Mouse (Mus musculus) erythroblast, embryonic 14.5 days (primary cell): ENCODE results near the gene Lhx4. TPM values are rescaled to one million over a fixed set of nuclear protein-coding genes. Genes with fewer than 3 reads are reported as not detected.

Source experiments
- H3K27me3 ChIP-seq: 2 replicates; pipeline ENCODE4 v1.6.1; 2012; ENCODE audit warnings: inconsistent platforms; ENCODE audit not compliant: control insufficient read depth
- H3K36me3 ChIP-seq: 2 replicates; pipeline ENCODE4 v1.6.1; 2012; ENCODE audit warnings: mild to moderate bottlenecking, inconsistent platforms; ENCODE audit not compliant: control insufficient read depth
- H3K4me1 ChIP-seq: 2 replicates; pipeline ENCODE4 v1.6.1; 2012; ENCODE audit warnings: inconsistent platforms; ENCODE audit not compliant: control insufficient read depth
- H3K4me3 ChIP-seq: replicated peaks from 2 replicates; pipeline ENCODE3; 2012; ENCODE audit warnings: moderate library complexity, mild to moderate bottlenecking, inconsistent platforms
- H3K9me3 ChIP-seq: 2 replicates; pipeline ENCODE4 v1.6.1; 2012; ENCODE audit warnings: low read length, inconsistent platforms, mixed read lengths; ENCODE audit not compliant: control insufficient read depth
- GATA1 ChIP-seq: IDR thresholded peaks from 2 replicates; pipeline ENCODE4 v1.6.1; 2012; ENCODE audit warnings: low read length, inconsistent platforms, mixed read lengths
- TAL1 ChIP-seq: IDR thresholded peaks from 3 replicates; pipeline ENCODE4 v1.6.1; 2012; ENCODE audit warnings: low read length, inconsistent platforms, mixed read lengths
- polyA plus RNA-seq: library from polyadenylated mRNA; stranded (reverse); fragments of >175 nt; gene quantifications from 2 replicates; pipeline ENCODE4 v1.2.3, GENCODE M21; 2012

Lhx4 gene
- polyA plus RNA-seq, 1 experiment, result not detected

- Histone ChIP-seq H3K36me3 (no peaks in the 10 kb centered on the region), H3K4me1 (no peaks in the 10 kb centered on the region), H3K9me3 (no peaks in the 10 kb centered on the region), H3K27me3 (peaks cover 3% of the 10 kb centered on the region), H3K4me3 (no peak overlapping the region)
- TF ChIP-seq GATA1 (no peak), TAL1 (no peak)
Measured at GRCm38 (mm10) chr1:155715366-155715765, 36.1 kb downstream of the Lhx4 start.

DNA sequence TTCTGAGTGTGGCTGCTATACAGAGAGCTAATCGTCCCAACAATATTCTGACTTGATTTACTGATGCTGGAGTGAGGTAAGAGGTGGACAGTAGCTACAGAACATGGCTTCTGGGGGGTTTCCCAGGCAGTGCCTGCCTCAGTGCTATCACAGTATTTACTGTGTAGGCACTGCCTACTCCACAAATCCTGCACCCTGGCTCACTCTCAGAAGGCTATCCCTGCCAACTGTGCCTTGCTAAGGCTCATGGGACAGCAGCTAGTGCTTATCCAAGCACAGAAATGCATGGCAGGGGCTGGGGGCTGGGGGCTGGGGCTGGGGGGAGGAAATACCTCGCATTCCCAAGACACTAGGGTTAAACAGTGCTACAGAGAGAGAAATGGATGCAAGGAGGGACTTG, 38.2 kb downstream of the Lhx4 start:
- TF ChIP-seq GATA1, result no peak
- no peak for TF ChIP-seq TAL1
- H3K4me1 ChIP-seq, result no peaks in the 10 kb centered on the region
- H3K4me3 ChIP-seq, result no peak overlapping the region
- H3K36me3 ChIP-seq, result no peaks in the 10 kb centered on the region
- H3K9me3 ChIP-seq, result no peaks in the 10 kb centered on the region
- no peaks in the 10 kb centered on the region for H3K27me3 ChIP-seq

DNA sequence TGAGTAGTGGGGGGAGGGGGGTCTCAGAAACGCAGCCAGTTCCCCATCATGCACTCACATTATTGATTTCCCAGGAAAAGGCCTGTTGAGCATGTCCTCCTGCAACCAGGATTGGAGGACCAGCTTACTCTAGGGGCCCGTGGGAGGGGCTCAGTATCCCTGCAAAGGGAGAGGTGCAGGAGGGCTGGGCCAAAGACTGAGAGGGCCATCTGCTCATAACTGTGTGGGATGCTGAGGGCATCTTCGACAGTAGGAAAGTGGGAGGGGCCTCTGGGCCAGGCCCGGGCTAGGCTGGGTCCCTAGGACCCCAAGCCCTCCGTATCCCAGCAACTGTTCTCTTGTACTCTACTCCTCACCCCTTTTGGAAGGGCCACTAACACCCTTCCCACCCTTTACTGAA, 47.3 kb downstream of the Lhx4 start:
- H3K4me3 ChIP-seq, result no peak overlapping the region
- TF ChIP-seq TAL1 (no peak), GATA1 (no peak)

DNA sequence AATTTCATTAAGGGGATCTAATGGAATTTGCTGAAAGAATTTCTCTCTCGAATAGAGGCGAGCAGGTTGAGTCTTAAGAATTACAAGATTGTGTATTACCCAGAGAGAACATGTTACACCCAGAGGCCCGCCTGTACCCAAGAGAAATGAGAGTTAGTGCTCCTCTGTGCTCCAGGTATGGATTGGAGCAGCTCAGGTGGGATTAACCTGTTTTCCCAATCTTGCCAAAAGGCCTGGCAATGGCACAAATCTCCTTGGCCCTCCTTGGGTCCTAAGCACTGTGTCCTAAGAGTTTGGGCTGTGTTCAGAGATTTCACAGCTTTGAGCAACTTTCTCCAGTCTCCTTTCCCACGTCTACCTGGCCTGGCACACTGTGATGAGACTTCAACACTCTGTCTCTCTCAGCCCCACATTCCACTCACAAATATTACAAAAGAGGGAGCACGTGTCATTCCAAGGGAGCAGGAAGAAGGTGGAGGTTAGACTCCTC, 48.2 kb downstream of the Lhx4 start:
- Histone ChIP-seq H3K27me3 (no peaks in the 10 kb centered on the region), H3K9me3 (no peaks in the 10 kb centered on the region), H3K4me1 (no peaks in the 10 kb centered on the region), H3K36me3 (no peaks in the 10 kb centered on the region), H3K4me3 (no peak overlapping the region)
- no peak for TF ChIP-seq GATA1
- TF ChIP-seq TAL1, result no peak

More for the DNA sequence above, 47.3 kb downstream of the Lhx4 start:
- H3K27me3 ChIP-seq, result no peaks in the 10 kb centered on the region
- no peaks in the 10 kb centered on the region for H3K4me1 ChIP-seq
- H3K9me3 ChIP-seq, result no peaks in the 10 kb centered on the region
- no peaks in the 10 kb centered on the region for H3K36me3 ChIP-seq

DNA sequence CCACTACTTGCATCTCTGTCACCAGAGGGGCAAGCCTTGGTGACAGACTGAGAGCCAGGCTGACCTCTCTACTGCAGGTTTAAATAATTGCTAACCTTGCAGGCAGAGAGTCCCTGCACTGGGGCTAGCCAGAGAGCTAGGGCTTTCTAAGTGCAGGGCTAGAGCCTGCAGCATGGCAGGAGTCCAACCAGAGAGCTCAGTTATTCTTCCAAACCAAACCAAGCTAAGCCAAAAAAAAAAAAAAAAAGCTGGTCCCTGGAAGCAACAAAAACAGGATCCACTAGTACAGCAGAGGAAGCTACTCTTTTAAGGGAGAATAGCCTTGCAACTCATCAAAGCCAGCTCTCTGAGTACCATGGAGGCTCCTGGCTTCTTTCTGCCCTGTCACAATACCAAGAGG, 50.6 kb downstream of the Lhx4 start:
- H3K36me3 ChIP-seq, result no peaks in the 10 kb centered on the region
- H3K27me3 ChIP-seq, result no peaks in the 10 kb centered on the region
- H3K9me3 ChIP-seq, result no peaks in the 10 kb centered on the region
- H3K4me1 ChIP-seq, result no peaks in the 10 kb centered on the region
- TF ChIP-seq TAL1 (no peak), GATA1 (no peak)
- no peak overlapping the region for H3K4me3 ChIP-seq

GRCm38 (mm10) chr1:155698373-155699159, 52.9 kb downstream of the Lhx4 start:
- Histone ChIP-seq H3K9me3 (no peaks in the 10 kb centered on the region), H3K27me3 (no peaks in the 10 kb centered on the region), H3K4me3 (no peak overlapping the region), H3K36me3 (no peaks in the 10 kb centered on the region), H3K4me1 (no peaks in the 10 kb centered on the region)
- no peak for TF ChIP-seq GATA1
- no peak for TF ChIP-seq TAL1

GRCm38 (mm10) chr1:155693443-155693842, 58.0 kb downstream of the Lhx4 start:
- Histone ChIP-seq H3K36me3 (0 out of 2 replicates have a peak, but pooled peaks cover 2% of the 10 kb centered on the region), H3K9me3 (no peaks in the 10 kb centered on the region), H3K4me1 (no peaks in the 10 kb centered on the region), H3K27me3 (no peaks in the 10 kb centered on the region), H3K4me3 (no peak overlapping the region)
- TF ChIP-seq TAL1 (no peak), GATA1 (no peak)

DNA sequence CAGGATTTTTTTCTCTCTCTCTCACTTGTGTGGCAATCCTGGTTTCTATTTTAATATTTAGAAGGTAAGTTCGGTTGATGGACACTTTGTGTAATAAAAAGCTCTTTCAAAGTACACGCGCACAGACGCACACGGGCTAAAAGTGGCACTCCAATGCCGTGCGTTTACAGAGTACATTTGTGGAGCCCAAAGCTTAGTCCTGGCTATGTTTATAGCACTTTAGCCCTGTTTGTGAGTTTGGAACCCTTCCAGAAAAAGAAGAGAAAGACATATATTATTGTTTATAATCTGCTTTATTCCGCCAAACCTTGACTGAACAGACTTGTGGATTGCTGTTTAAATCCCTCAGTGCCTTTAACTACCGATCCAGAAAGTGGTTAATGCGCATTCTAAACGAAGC, 58.5 kb downstream of the Lhx4 start:
- TF ChIP-seq GATA1 (no peak), TAL1 (no peak)
- Histone ChIP-seq H3K9me3 (no peaks in the 10 kb centered on the region), H3K36me3 (0 out of 2 replicates have a peak, but pooled peaks cover 2% of the 10 kb centered on the region), H3K4me3 (no peak overlapping the region), H3K4me1 (no peaks in the 10 kb centered on the region), H3K27me3 (no peaks in the 10 kb centered on the region)

DNA sequence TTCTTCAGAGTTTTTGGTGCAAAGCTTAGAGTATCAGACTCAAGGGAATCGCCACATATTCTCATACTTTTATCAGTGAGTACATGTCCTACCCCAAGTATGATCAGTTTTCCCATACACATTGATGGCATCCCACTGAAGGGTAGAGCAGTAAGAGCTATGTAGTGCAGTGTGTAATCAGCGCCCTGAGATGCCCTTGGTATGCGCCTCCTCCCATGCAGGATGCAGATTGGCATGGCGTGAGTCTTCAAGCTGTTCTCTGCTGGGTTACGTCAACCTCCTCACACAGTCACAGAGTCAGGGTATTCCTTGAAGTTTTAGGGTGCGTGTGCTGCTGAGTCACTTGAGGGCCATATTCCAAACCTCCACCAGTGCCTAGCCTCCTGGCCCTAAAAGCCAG, 59.3 kb downstream of the Lhx4 start:
- H3K27me3 ChIP-seq, result no peaks in the 10 kb centered on the region
- no peaks in the 10 kb centered on the region for H3K4me1 ChIP-seq
- no peak overlapping the region for H3K4me3 ChIP-seq
- peaks cover 2% of the 10 kb centered on the region; the same call in 1 of the 2 replicates for H3K36me3 ChIP-seq
- TF ChIP-seq GATA1 (no peak), TAL1 (no peak)
- no peaks in the 10 kb centered on the region for H3K9me3 ChIP-seq

- no peaks in the 10 kb centered on the region for H3K4me1 ChIP-seq
- no peak overlapping the region for H3K4me3 ChIP-seq
- no peaks in the 10 kb centered on the region for H3K27me3 ChIP-seq
- TF ChIP-seq TAL1 (no peak), GATA1 (no peak)
- H3K36me3 ChIP-seq, result peaks cover 8% of the 10 kb centered on the region
- H3K9me3 ChIP-seq, result no peaks in the 10 kb centered on the region
Measured at GRCm38 (mm10) chr1:155689558-155689957, 61.9 kb downstream of the Lhx4 start.
